8 mouse cellular contexts compared by ENCODE assay signal in genomic region chr10:42274712-42275400, GRCm38 (mm10). TPM values are rescaled to one million over a fixed set of nuclear protein-coding genes. Genes with fewer than 3 reads are reported as not detected.
DNase-seq lines count a peak whose midpoint lies in the region; ATAC-seq lines count a peak whose summit lies in the region.

No protein-coding gene starts in this region.

- peak overlapping the region; percentile 92 for H3K9ac ChIP-seq in heart, embryonic 14.5 days (ENCODE audit: low read length)
- H3K9ac ChIP-seq in midbrain, embryonic 14.5 days (replicated peaks; ENCODE audit: low read length): peak overlapping the region; percentile 75

- H3K4me1 ChIP-seq in heart, embryonic 14.5 days (ENCODE audit: control insufficient read depth in 2 of 2, insufficient read depth in 2 of 2, low read length in 2 of 2): peaks cover 23 to 41% of the 10 kb centered on the region in 2 experiments
- H3K4me1 ChIP-seq in midbrain, embryonic 14.5 days (ENCODE audit: control insufficient read depth, insufficient read depth, low read length): peaks cover 13% of the 10 kb centered on the region

- H3K9me3 ChIP-seq in heart, embryonic 14.5 days (ENCODE audit: control insufficient read depth, low read length): no peaks in the 10 kb centered on the region
- no peaks in the 10 kb centered on the region for H3K9me3 ChIP-seq in midbrain, embryonic 14.5 days (ENCODE audit: control insufficient read depth, low read length)

- H3K4me2 ChIP-seq in heart, embryonic 14.5 days (ENCODE audit: low read length): peak overlapping the region; percentile 99
- peak overlapping the region; percentile 98 for H3K4me2 ChIP-seq in midbrain, embryonic 14.5 days (ENCODE audit: low read length)

- H3K27ac ChIP-seq in heart, embryonic 14.5 days (replicated peaks in 1 of 2; ENCODE audit: control insufficient read depth in 1 of 2, insufficient read depth in 1 of 2, low read depth in 2 of 2, low read length in 2 of 2): peak overlapping the region in 1 of 2 experiments; percentile 97; a peak in 1 of 4 replicates
- 0 out of 2 replicates have a peak overlapping the region, but pooled peaks have one; percentile 97 for H3K27ac ChIP-seq in midbrain, embryonic 14.5 days (replicated peaks; ENCODE audit: low read depth, low read length)

- DNase-seq in right cerebral cortex, adult 18-20 months: peak; percentile 29
- DNase-seq in right cerebral cortex, postnatal 36 days (ENCODE audit: low spot score in 2 of 2): no peak
- peak; percentile 40 to 53 for DNase-seq in cerebellum, postnatal 36 days
- peak; percentile 36 to 52 for DNase-seq in layer of hippocampus, postnatal 10 days (ENCODE audit: low spot score in 2 of 2)
- peak; percentile 55 for DNase-seq in midbrain, embryonic 14.5 days
- peak; percentile 25 for DNase-seq in testis, postnatal 14 days (ENCODE audit: low spot score)
- DNase-seq in ovary, postnatal 10 days (ENCODE audit: low spot score): no peak

- peaks cover 2% of the 10 kb centered on the region for H3K36me3 ChIP-seq in heart, embryonic 14.5 days (ENCODE audit: control insufficient read depth, insufficient read depth, low read length)
- H3K36me3 ChIP-seq in midbrain, embryonic 14.5 days (ENCODE audit: control insufficient read depth, insufficient read depth, low read length): no peaks in the 10 kb centered on the region

- 3% methylated on average over 65 of the region's 65 CpGs for WGBS in heart, embryonic 14.5 days
- 1% methylated on average over 65 of the region's 65 CpGs for WGBS in midbrain, embryonic 14.5 days

- no peaks in the 10 kb centered on the region for H3K27me3 ChIP-seq in heart, embryonic 14.5 days (ENCODE audit: control insufficient read depth, insufficient read depth, low read length)
- H3K27me3 ChIP-seq in midbrain, embryonic 14.5 days (ENCODE audit: control insufficient read depth, insufficient read depth, low read length): peaks cover 9% of the 10 kb centered on the region; the same call in 1 of the 2 replicates

- no peak for ATAC-seq in heart, embryonic 14.5 days (ENCODE audit: insufficient number of reproducible peaks, insufficient read depth, low FRiP score, low read depth)
- ATAC-seq in midbrain, embryonic 14.5 days (ENCODE audit: low FRiP score, low TSS enrichment): no peak

- H3K4me3 ChIP-seq in heart, embryonic 14.5 days (ENCODE audit: control insufficient read depth in 1 of 2, insufficient read depth in 1 of 2, low read depth in 1 of 2, low read length in 2 of 2): peak overlapping the region; percentile 81 to 90
- H3K4me3 ChIP-seq in midbrain, embryonic 14.5 days (replicated peaks; ENCODE audit: low read depth, low read length): peak overlapping the region; percentile 80

RNA-seq across cellular contexts. Expression of gene Foxo3, which starts 1.7 kb away (rescaled TPM):
- 6.3 and 7.1 TPM in 2 replicates for polyA plus RNA-seq in heart, embryonic 14.5 days (2014; fragmentation: Nextera tagmentation; extraction: Ambion mirVana)
- total RNA-seq in layer of hippocampus, postnatal 10 days (2021): 10 to 100 TPM; 31.0 to 32.2 TPM
- polyA plus RNA-seq in midbrain, embryonic 14.5 days (2014; fragmentation: Nextera tagmentation; extraction: Ambion mirVana): 6.0 and 8.3 TPM in 2 replicates

Comparison
In these comparisons a context has a peak if more than half of its experiments do, and no peak if none do; other contexts are left out.
1. DNase-seq: peak in right cerebral cortex, adult 18-20 months (single experiment), cerebellum, postnatal 36 days (2 of 2), layer of hippocampus, postnatal 10 days (2 of 2), midbrain, embryonic 14.5 days (single experiment) and testis, postnatal 14 days (single experiment); none in right cerebral cortex, postnatal 36 days (0 of 2) and ovary, postnatal 10 days (single experiment).